Mouse (Mus musculus) testis, adult 2 months (tissue): ENCODE data around the gene Sphk2.

Source experiments
- CTCF ChIP-seq: fragments of 200-500 bp; IDR thresholded peaks from 2 replicates; pipeline ENCODE4 v1.5.1; 2012; ENCODE audit warnings: low read depth, mild to moderate bottlenecking, inconsistent platforms, low read length, moderate library complexity; ENCODE audit not compliant: control insufficient read depth, insufficient read depth, insufficient replicate concordance
- POLR2A ChIP-seq: fragments of 200-500 bp; IDR thresholded peaks from 2 replicates; pipeline ENCODE4 v1.6.1; 2012; ENCODE audit warnings: low read depth, mild to moderate bottlenecking, inconsistent platforms, low read length, moderate library complexity; ENCODE audit not compliant: control insufficient read depth

DNA sequence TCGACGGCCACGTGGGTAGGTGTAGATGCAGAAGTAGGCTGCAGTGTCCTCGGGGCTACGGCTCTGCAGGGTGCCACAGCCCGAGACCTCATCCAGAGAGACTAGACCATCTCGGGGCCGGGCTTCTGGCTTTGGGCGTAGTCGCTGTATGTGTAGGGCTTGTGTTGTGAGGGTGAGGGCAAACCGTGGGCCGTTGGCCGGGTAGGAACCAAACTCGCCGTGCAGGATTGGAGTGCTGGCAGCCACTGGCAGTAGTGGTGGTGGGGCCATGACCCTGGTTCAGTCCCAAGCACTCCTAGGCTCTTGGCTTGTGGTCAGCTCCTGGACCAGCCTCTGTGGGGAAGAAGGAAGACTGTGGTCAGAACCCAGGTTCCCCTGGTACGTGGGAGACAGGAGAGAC lies 4.4 kb downstream of the Sphk2 start:
- TF ChIP-seq POLR2A = no peak
- no peak for TF ChIP-seq CTCF
